8 mouse cellular contexts compared by ENCODE assay signal in genomic region chr9:18291571-18292429, GRCm38 (mm10). TPM values are rescaled to one million over a fixed set of nuclear protein-coding genes. Genes with fewer than 3 reads are reported as not detected.
DNase-seq lines count a peak whose midpoint lies in the region; ATAC-seq and TF ChIP-seq lines count a peak whose summit lies in the region.

Chordc1 (plus strand) TSS chr9:18292125.

- H3K4me1 ChIP-seq in cortical plate, adult 2 months (ENCODE audit: control insufficient read depth, insufficient read depth, low read length), result peaks cover 4% of the 10 kb centered on the region
- peaks cover 20% of the 10 kb centered on the region for H3K4me1 ChIP-seq in megakaryocyte, embryonic 14.5 days

- H3K9me3 ChIP-seq in megakaryocyte, embryonic 14.5 days, result no peaks in the 10 kb centered on the region

- peak; percentile 86 to 94 for DNase-seq in gastrocnemius, adult 8-10 months (ENCODE audit: low spot score in 2 of 2)
- peak; percentile 83 for DNase-seq in hindlimb bud, embryonic 11.5 days (ENCODE audit: extremely low spot score, low read depth, low spot score)
- DNase-seq in left cerebral cortex, adult 8-10 months (ENCODE audit: low spot score in 2 of 2), result peak; percentile 92 to 94
- DNase-seq in right cerebral cortex, postnatal 10 days (ENCODE audit: low spot score in 2 of 2), result peak; percentile 97 to 98
- DNase-seq in urinary bladder, postnatal 25 days (ENCODE audit: low spot score), result peak; percentile 93

- peak within 1 kb of the TSS; percentile 87 for H3K27ac ChIP-seq in cortical plate, adult 2 months (ENCODE audit: insufficient read depth, low read length)

- TF ChIP-seq CTCF in cortical plate, adult 2 months (IDR thresholded peaks at IDR 0.05; ENCODE audit: extremely low read depth, insufficient read depth, low read length), result no peak

- peak; percentile 84 for TF ChIP-seq POLR2A in cortical plate, adult 2 months (IDR thresholded peaks at IDR 0.05; ENCODE audit: extremely low read depth, insufficient read depth, low read length)

- ATAC-seq in activated CD4-positive, CD25-positive, alpha-beta regulatory T cell, adult 4 months, result peak; percentile 91

- peak within 1 kb of the TSS; percentile 72 for H3K4me3 ChIP-seq in cortical plate, adult 2 months (ENCODE audit: insufficient read depth, low read length)
- H3K4me3 ChIP-seq in megakaryocyte, embryonic 14.5 days (replicated peaks), result peak within 1 kb of the TSS; percentile 98

- peaks cover 18% of the 10 kb centered on the region for H3K36me3 ChIP-seq in megakaryocyte, embryonic 14.5 days (replicated peaks; ENCODE audit: low read length)

- no peaks in the 10 kb centered on the region for H3K27me3 ChIP-seq in megakaryocyte, embryonic 14.5 days (replicated peaks)

RNA-seq across cellular contexts. Expression of gene Chordc1, which starts in this region (rescaled TPM):
- 100 to 1,000 TPM; 128 to 136 TPM for polyA plus RNA-seq in activated CD4-positive, CD25-positive, alpha-beta regulatory T cell, adult 4 months (2017; shearing (Covaris generic))
- 37.6 and 39.0 TPM in 2 replicates for polyA plus RNA-seq in cortical plate, adult 2 months (2012; rRNA removed)
- total RNA-seq in gastrocnemius, adult 8-10 months (2022), result 10 to 100 TPM; 43.7 to 54.3 (median 49.3) TPM
- 10 to 100 TPM; 66.9 to 82.6 (median 70.8) TPM for total RNA-seq in left cerebral cortex, adult 8-10 months (2022)
- 4.0 TPM in 1 of 2 replicates, not detected in the other for polyA plus RNA-seq in megakaryocyte, embryonic 14.5 days (2012; ENCODE audit: insufficient read depth, low replicate concordance)

Comparison
In these comparisons a context has a peak if more than half of its experiments do, and no peak if none do; other contexts are left out.
1. Peak in every context shown above with its lines: DNase-seq, ATAC-seq, H3K4me3 ChIP-seq and H3K27ac ChIP-seq.